Mouse (Mus musculus) liver, embryonic 14.5 days (tissue): ENCODE measurements around the gene Espl1.

Experiments used
- CTCF ChIP-seq: IDR thresholded peaks from 2 replicates; pipeline ENCODE4 v1.5.1; 2016; ENCODE audit warnings: antibody characterized with exemption, low read depth, control low read depth
- EP300 ChIP-seq: IDR thresholded peaks from 2 replicates; pipeline ENCODE4 v1.6.1; 2016; ENCODE audit warnings: antibody characterized with exemption, low read depth

DNA sequence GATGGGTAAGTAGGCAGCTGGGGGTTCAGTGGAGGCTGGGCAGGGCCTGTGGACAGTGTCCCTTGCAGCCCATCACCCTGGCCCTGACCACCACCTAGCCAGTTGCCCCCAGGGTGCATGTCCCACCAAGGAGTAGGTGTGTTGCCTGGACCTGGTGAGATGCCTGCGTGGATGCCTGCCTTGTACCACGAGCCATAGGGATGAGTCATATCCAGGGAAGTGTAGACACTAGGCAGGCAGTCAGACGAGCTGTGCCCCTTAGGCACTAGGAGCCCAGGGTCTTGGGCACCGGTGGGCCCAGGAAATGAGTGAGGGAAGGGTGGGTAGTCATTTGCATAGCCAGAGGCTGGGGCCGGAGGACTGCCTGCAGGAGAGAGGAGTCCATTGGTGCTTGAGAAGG, 62.8 kb downstream of the Espl1 start:
- TF ChIP-seq CTCF = no peak
- TF ChIP-seq EP300 = no peak
